Mouse (Mus musculus) liver, embryonic 14.5 days (tissue): ENCODE data around the gene Pagr1b. TPM values are rescaled to one million over a fixed set of nuclear protein-coding genes. Genes with fewer than 3 reads are reported as not detected.

Source experiments
- ATAC-seq: fragments of 200-750 bp; cut with Nextera tagmentation; 2 replicates; pipeline ENCODE4 v1.8.0; 2017; ENCODE audit warnings: moderate number of reproducible peaks, mild to moderate bottlenecking, moderate library complexity; ENCODE audit not compliant: insufficient read depth
- DNase-seq, 3 experiments: peaks; one replicate each; pipeline ENCODE4 v3.0.0-alpha.2; 2012 to 2013; ENCODE audit warnings: low read depth in 3 of 3, low spot score in 3 of 3
- H3K27ac ChIP-seq: fragments of 300-500 bp; sonication (generic); 2 replicates; pipeline ENCODE4 v1.5.1; 2014; ENCODE audit warnings: moderate library complexity, mild to moderate bottlenecking, control low read depth, inconsistent platforms
- H3K27me3 ChIP-seq: fragments of 300-500 bp; sonication (generic); 2 replicates; pipeline ENCODE4 v1.6.1; 2014; ENCODE audit warnings: mild to moderate bottlenecking, low read length, moderate library complexity; ENCODE audit not compliant: control insufficient read depth, insufficient read depth
- H3K36me3 ChIP-seq: fragments of 300-500 bp; sonication (generic); replicated peaks from 2 replicates; pipeline ENCODE4 v1.6.1; 2014; ENCODE audit warnings: low read depth; ENCODE audit not compliant: control insufficient read depth, insufficient read depth
- H3K4me1 ChIP-seq, 2 experiments: fragments of 200-500 bp in 1 of 2; fragments of 300-500 bp in 1 of 2; sonication (generic) in 1 of 2; replicated peaks; 2 replicates each; pipeline ENCODE4 v1.6.1; 2012 to 2014; ENCODE audit warnings: antibody characterized with exemption in 1 of 2, inconsistent platforms in 1 of 2, low read length in 1 of 2; ENCODE audit not compliant: control insufficient read depth in 2 of 2, insufficient read depth in 2 of 2
- H3K4me2 ChIP-seq: fragments of 300-500 bp; sonication (generic); 2 replicates; pipeline ENCODE4 v1.6.1; 2014; ENCODE audit warnings: low read depth, mild to moderate bottlenecking, control low read depth, moderate library complexity
- H3K4me3 ChIP-seq, 2 experiments: fragments of 200-500 bp in 1 of 2; fragments of 300-500 bp in 1 of 2; sonication (generic) in 1 of 2; 2 replicates each; pipeline ENCODE4 v1.5.1; 2012 to 2014; ENCODE audit warnings: low read depth in 2 of 2, low read length in 2 of 2, mild to moderate bottlenecking in 2 of 2, control low read depth in 1 of 2, inconsistent platforms in 1 of 2, moderate library complexity in 1 of 2; ENCODE audit not compliant: insufficient read depth in 1 of 2
- H3K9ac ChIP-seq: fragments of 300-500 bp; sonication (generic); replicated peaks from 2 replicates; pipeline ENCODE4 v1.6.1; 2014; ENCODE audit warnings: mild to moderate bottlenecking, control low read depth, moderate library complexity
- H3K9me3 ChIP-seq: fragments of 300-500 bp; sonication (generic); 2 replicates; pipeline ENCODE4 v1.6.1; 2016; ENCODE audit warnings: low read length, mixed read lengths; ENCODE audit not compliant: control insufficient read depth
- CTCF ChIP-seq: IDR thresholded peaks from 2 replicates; pipeline ENCODE4 v1.5.1; 2016; ENCODE audit warnings: antibody characterized with exemption, low read depth, control low read depth
- EP300 ChIP-seq: IDR thresholded peaks from 2 replicates; pipeline ENCODE4 v1.6.1; 2016; ENCODE audit warnings: antibody characterized with exemption, low read depth
- WGBS: fragments of 180-500 bp; shearing (Covaris S2); extraction: QIAGEN DNeasy Blood & Tissue Kit; methylation state at CpG from one replicate; pipeline ENCODE4 v1.1.7; 2014; ENCODE audit not compliant: insufficient replicate concordance; 5-methylcytosine and 5-hydroxymethylcytosine counted together
- polyA plus RNA-seq, 2 experiments: library from polyadenylated mRNA; depleted of rRNA in 1 of 2; stranded (reverse) in 1 of 2; unstranded in 1 of 2; fragments of >200 nt; fragmentation: Nextera tagmentation in 1 of 2; extraction: Ambion mirVana in 1 of 2; gene quantifications; 2 replicates each; pipeline versions ENCODE4 v1.2.1 to v1.2.3; 2012 to 2014

The Pagr1b gene
- polyA plus RNA-seq, 2 experiments: 0.10 TPM; not detected in 1

GRCm38 (mm10) chr7:126976878-126977459 is 39.3 kb downstream of the Pagr1b start:
- ATAC-seq (no peak), DNase-seq (peak; percentile 19 to 38 (median 23))
- Histone ChIP-seq H3K4me2 (peak overlapping the region; percentile 77), H3K9ac (peak overlapping the region; percentile 81), H3K4me3 (peak overlapping the region; percentile 70 to 88), H3K36me3 (peaks cover 22% of the 10 kb centered on the region), H3K27me3 (no peaks in the 10 kb centered on the region), H3K27ac (peak overlapping the region; percentile 77), H3K9me3 (no peaks in the 10 kb centered on the region), H3K4me1 (peaks cover 10 to 12% of the 10 kb centered on the region in 2 experiments)
- TF ChIP-seq EP300 (no peak), CTCF (no peak)
- 21% methylated on average over 14 of the region's 14 CpGs for WGBS

- TF ChIP-seq CTCF (peak; percentile 100), EP300 (peak; percentile 47)
- Histone ChIP-seq H3K27me3 (no peaks in the 10 kb centered on the region), H3K9ac (peak within 1 kb of the TSS; percentile 81), H3K36me3 (peaks cover 22% of the 10 kb centered on the region), H3K4me1 (peaks cover 10 to 12% of the 10 kb centered on the region in 2 experiments), H3K4me3 (peak within 1 kb of the TSS; percentile 70 to 88), H3K27ac (peak within 1 kb of the TSS; percentile 77), H3K4me2 (peak within 1 kb of the TSS; percentile 77), H3K9me3 (no peaks in the 10 kb centered on the region)
- ATAC-seq (peak; percentile 94), DNase-seq (peak; percentile 94 to 95 (median 94))
- under 1% methylated on average over 55 of the region's 55 CpGs for WGBS
These were observed 40.1 kb downstream of the Pagr1b start, which contains the start of gene Cdiptos for GRCm38 (mm10) chr7:126975950-126976866. TSS of gene Cdiptos (minus strand) at chr7:126976098.

DNA sequence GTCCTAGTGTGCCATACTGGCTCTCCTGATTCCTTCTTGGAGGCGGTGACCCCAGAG is 40.6 kb downstream of the Pagr1b start, which contains the start of gene Cdipt:
Gene Cdipt, plus strand, starts transcription at position 22 of the 57 bp plus-strand sequence.
- peak within 1 kb of the TSS; percentile 70 to 88 for H3K4me3 ChIP-seq
- H3K9ac ChIP-seq: peak within 1 kb of the TSS; percentile 81
- H3K9me3 ChIP-seq: no peaks in the 10 kb centered on the region
- no peaks in the 10 kb centered on the region for H3K27me3 ChIP-seq
- 13% methylated on average over 1 of the region's 1 CpGs for WGBS
- peak within 1 kb of the TSS; percentile 77 for H3K4me2 ChIP-seq
- no peak for TF ChIP-seq CTCF
- peaks cover 10 to 12% of the 10 kb centered on the region in 2 experiments for H3K4me1 ChIP-seq
- H3K27ac ChIP-seq: peak within 1 kb of the TSS; percentile 77
- no peak for ATAC-seq
- H3K36me3 ChIP-seq: peaks cover 22% of the 10 kb centered on the region
- no peak for DNase-seq

GRCm38 (mm10) chr7:126975493-126975892 is 40.8 kb downstream of the Pagr1b start:
- no peaks in the 10 kb centered on the region for H3K9me3 ChIP-seq
- peak overlapping the region; percentile 77 for H3K4me2 ChIP-seq
- H3K36me3 ChIP-seq: peaks cover 22% of the 10 kb centered on the region
- H3K4me1 ChIP-seq: peaks cover 10 to 12% of the 10 kb centered on the region in 2 experiments
- TF ChIP-seq CTCF: no peak
- no peak for TF ChIP-seq EP300
- WGBS: 3% methylated on average over 8 of the region's 8 CpGs
- H3K4me3 ChIP-seq: peak overlapping the region; percentile 23 to 70; a peak in 3 of 4 replicates
- no peak for DNase-seq
- peak overlapping the region; percentile 32 for H3K9ac ChIP-seq
- H3K27ac ChIP-seq: no peak overlapping the region; the same call in 1 of the 2 replicates
- ATAC-seq: no peak
- H3K27me3 ChIP-seq: no peaks in the 10 kb centered on the region

DNA sequence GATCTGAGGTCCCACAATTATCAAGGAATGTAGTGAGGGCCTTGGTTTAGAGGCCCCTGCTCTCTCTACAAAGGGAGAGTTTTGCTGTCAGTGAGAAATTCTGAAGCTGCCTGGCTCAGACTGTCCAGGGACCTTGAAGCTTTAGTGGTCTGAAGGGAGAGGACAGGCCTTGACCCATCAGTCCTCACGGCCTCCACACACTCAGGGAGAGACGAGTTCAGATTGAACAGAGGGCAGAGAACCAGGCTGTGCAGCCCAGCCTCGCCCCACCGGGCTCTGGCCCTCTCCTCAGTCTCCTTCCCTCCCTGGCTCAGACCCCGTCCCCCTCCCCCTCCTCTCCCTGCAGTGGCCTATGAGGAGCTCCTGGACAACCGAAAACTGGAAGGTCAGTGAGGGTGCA is 48.9 kb downstream of the Pagr1b start:
- H3K27ac ChIP-seq: no peak overlapping the region
- H3K4me1 ChIP-seq: no peaks in the 10 kb centered on the region
- H3K4me3 ChIP-seq: no peak overlapping the region
- ATAC-seq (no peak), DNase-seq (no peak)
- no peak overlapping the region for H3K9ac ChIP-seq
- 48% methylated on average over 6 of the region's 6 CpGs for WGBS
- no peak for TF ChIP-seq CTCF
- TF ChIP-seq EP300: no peak
- no peak overlapping the region for H3K4me2 ChIP-seq
- no peaks in the 10 kb centered on the region for H3K9me3 ChIP-seq
- H3K27me3 ChIP-seq: no peaks in the 10 kb centered on the region; the same call in 1 of the 2 replicates
- no peaks in the 10 kb centered on the region for H3K36me3 ChIP-seq
